16 mouse cellular contexts compared by ENCODE assay signal in the genomic region with DNA sequence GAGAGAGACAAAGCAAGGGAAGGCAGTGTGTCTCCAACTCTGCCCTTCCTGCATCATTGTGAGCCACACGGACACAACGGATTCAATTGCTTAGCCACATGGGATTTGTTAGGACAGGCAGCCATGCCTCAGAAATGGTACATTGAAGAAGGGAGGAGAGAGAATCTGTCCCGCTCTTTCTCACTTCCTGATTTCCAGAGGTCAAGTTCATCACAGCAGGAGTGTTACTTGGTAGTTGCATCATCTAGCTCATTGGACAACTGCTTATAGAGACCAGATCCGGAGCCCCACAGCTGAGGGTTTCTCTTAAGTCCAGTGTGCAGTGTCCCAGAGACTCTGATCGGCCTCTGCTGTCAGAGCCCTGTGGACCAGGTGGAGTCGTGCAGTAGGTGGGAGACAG.
A peak's percentile ranks its signal among the peaks of the same experiment; 100 is the strongest.
DNase-seq lines count a peak whose midpoint lies in the region.
"Had no signal": no experiment of that assay in that cellular context is flagged by ENCODE, and none has a peak within 500 bp of the region (broad histone marks: within the 10 kb centered on the region; RNA-seq: fewer than 3 reads in every experiment).

No protein-coding gene starts in this region.

- intact Hi-C loops in left cerebral cortex, postnatal 25 days (cut with DNase I) = no loop called here
- intact Hi-C loops in heart, postnatal 25 days (cut with DNase I) = no loop called here

- DNase-seq in 3T3-L1 (ENCODE audit: low read depth, low spot score) (peak; percentile 14), A20 (ENCODE audit: low read depth, low spot score) (peak; percentile 31), MN1 (ENCODE audit: low spot score) (peak; percentile 72)
- DNase-seq in kidney, adult 9 months = no peak
- no peak for DNase-seq in left cerebral cortex, postnatal 25 days (ENCODE audit: low spot score in 2 of 2)
- DNase-seq in heart, postnatal 25 days (ENCODE audit: low spot score) = no peak
- DNase-seq: adrenal gland, adult 2 months; adrenal gland, postnatal 10 days; adrenal gland, postnatal 25 days; cerebellum, adult 11 months; cerebellum, adult 18-20 months; cerebellum, adult 8-10 months; cerebellum, adult 9-11 months; cerebellum, postnatal 14 days; cerebellum, postnatal 36 days; embryo, embryonic 11 days had no signal

Comparison
In these comparisons a context has a peak if more than half of its experiments do, and no peak if none do; other contexts are left out.
1. DNase-seq: peak in 3T3-L1 (single experiment), A20 (single experiment) and MN1 (single experiment); none in kidney, adult 9 months (single experiment), left cerebral cortex, postnatal 25 days (0 of 2) and heart, postnatal 25 days (single experiment).